Mouse (Mus musculus) left cerebral cortex, adult 11 months (tissue): Measurements from ENCODE around the gene Nos1ap.

ENCODE experiments used
- DNase-seq: peaks from one replicate; pipeline ENCODE4 v3.0.0; 2022; ENCODE audit warnings: low spot score

Gene Nos1ap

DNA sequence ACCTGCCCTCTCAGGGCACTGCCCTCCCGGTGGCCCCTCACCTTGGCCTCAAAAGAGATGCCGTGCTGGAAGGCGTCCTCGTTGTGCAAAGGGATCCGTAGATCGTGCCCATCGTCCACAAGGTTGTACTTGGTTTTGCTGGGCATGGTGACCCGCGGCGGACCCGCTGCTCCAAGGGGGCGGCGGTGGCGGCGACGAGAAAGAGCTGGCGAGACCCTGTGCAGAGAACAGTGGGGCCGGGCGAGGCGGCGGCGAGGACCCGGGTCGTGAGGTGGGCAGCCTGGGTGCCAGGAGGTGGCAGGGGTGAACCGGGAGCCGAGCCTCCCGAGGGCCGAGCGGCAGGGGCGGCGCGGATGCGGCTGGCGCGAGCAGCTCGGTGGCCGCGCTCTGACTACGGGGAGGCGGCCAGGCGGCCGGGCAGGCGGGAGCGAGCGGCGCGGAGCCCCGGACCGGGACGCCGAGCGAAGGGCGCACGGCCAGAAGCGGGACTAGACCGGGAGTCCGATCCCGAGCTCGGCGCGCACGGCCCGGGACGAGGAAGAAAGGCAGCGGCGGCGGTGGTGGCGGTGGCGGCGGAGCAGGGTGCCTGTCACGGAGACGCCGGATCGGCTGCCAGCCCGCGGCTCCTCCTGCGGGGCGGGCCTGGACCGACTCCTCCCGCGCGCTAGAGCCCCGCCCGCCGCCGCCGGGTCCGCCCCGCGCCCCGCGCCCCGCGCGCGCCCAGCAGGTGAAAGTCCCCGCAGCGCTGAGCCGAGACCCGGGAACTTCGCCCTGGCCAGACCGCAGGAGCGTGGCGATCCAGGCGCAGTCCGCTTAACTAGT, at the start of gene Nos1ap:
Gene Nos1ap (minus strand): TSS at position 643 of the 822 bp plus-strand sequence.
- peak; percentile 51 for DNase-seq

DNA sequence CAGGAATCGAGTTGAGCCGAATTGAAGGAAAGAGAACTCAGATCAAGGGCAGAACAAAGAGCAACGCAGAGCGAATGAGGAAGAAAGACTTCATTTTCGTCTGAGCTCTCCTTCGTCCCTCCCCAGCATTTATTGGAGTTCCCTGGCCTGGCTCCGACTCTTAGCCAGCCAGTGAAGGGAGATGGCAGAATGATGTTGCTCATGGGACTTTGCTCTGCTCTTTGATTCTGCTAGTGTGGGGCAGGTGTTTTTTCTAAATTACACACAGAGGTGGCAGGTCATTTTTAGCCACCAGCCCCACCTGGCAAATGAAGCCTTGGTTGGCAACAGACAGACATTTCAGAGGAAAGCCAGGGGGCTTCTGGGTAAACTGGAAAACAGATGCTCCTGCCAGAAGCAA, 49.3 kb upstream of the Nos1ap start:
- no peak for DNase-seq

GRCm38 (mm10) chr1:170632856-170633255, 43.2 kb upstream of the Nos1ap start:
- DNase-seq: no peak

DNA sequence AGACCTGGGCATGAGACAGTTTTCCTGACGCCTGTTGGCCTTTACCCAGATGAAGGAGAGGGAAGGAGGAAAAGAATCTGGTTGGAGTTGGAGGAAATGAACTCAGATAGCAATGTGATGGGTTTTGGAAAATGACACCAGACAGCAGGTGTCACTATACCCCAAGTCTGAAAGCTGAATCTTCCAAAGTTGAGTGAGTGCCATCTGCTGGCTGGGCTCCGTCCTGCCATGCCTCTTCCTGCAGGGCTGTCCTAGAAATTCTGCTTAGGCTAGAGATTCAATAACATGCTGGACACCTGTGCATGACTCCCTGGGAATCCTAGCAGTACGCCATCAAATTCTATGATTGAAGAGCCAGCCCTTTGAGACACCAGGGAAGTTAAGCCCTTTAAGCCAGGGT, 42.7 kb upstream of the Nos1ap start:
- peak; percentile 72 for DNase-seq

- no peak for DNase-seq
Observed at GRCm38 (mm10) chr1:170631571-170631970, 41.9 kb upstream of the Nos1ap start.

DNA sequence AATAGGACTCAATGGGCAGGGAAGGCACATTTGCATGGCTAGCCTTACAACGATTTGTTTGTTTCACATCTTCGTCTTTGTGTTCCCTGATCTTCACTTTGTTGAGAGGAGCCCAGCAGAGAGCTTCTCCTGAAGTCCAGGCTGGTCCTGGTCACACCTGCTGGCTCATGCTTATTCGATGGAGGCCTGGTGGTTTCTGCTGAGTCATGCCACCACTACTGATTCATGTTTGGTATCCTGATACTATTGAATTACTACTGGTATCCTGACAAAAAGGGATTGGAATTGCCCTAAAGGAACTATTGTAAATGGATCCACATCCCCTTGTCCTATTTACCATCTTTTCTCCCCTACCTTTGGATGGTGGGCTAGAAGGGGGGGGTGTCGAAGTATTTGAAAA, 40.8 kb upstream of the Nos1ap start:
- DNase-seq: no peak

DNA sequence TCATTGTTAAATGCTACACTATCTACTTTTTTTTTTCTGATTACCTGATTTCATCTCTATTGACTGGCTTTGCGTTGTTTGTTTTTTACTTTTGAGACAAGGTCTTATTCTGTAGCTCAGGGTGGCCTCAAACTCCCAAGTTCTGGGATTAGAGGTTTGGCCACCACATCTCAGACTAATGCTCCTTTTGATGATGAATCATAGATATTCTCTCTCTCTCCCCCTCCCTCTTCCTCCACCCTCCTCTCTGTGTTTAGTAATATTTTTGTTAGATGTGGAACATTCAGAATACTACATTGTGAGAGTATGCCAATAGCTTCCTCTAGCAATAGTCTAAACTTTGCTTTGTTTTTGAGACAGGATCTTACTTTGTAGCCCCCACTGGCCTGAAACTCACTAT, 33.8 kb upstream of the Nos1ap start:
- no peak for DNase-seq

- no peak for DNase-seq
Observed at GRCm38 (mm10) chr1:170622934-170623333, 33.3 kb upstream of the Nos1ap start.

DNA sequence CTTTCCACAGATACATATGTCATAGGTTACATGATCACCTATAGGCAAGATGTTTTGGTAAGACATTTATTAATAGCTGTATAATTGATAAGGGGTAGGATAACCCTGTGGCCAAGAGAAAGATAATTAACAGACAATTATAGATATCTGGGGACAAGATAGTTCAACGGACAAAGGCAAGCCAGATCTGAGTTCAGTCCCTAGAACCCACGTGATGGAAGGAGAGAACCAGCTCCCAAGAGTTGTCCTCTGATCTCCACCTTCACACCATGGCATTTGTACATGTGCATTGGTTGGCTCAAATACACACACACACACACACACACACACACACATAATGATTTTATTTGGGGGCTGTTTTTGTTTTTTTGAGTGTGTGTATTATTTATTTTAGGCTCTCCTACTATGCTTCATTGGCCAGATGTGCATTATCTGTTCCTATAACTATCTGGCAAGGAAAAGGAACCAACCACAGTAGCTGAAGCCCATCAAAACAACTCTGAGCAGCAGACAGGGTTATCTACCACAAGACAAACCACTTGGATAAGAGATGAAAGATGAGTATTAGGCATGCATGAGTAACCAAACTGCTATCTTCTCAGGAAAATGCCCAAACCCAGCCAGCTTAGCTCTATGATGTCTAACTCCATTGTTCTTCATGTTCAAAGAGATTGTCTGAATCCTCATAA, 30.2 kb upstream of the Nos1ap start:
- no peak for DNase-seq

DNA sequence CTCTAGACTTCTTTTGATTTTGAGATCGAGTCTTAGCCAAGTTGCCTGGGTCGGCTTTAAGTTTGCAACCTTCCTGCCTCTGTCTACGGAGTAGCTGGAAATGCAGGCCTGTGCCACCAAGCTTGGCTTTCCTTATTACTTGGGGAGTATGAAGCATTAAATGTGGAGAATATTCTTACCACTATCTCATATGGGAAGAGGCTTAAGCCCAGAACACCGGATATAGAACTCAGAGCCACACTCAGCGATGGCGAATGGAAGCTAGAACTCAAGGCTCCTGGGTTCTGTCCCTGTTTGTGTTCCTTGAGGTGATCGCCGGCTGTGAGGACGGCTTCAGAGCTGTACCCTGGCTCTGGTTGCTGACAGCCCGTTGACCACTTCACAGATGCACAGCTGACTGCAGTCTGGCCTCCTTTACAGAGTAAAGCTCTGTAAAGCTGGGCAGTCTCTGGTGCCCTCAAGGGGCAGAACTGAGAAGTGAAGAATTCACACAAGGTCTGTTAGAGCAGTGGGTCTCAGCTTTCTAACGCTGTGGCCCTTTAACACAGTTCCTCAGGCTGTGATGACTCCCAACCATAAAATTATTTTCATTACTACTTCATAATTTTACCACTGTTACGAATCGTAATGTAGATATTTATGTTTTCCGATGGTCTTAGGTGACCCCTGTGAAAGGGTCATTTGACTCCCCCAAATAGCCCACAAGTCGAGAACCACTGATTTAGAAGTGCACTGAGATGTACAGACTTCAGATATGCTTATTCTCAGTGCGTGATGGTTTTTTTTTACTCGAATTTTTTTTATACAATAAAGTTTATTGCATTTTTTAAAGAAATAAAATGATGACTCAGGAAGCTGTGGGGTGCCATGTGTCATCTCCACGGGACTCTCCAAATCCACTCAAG, 23.6 kb upstream of the Nos1ap start:
- peak; percentile 47 for DNase-seq

- DNase-seq: no peak
Observed at GRCm38 (mm10) chr1:170611631-170612030, 22.0 kb upstream of the Nos1ap start.

DNA sequence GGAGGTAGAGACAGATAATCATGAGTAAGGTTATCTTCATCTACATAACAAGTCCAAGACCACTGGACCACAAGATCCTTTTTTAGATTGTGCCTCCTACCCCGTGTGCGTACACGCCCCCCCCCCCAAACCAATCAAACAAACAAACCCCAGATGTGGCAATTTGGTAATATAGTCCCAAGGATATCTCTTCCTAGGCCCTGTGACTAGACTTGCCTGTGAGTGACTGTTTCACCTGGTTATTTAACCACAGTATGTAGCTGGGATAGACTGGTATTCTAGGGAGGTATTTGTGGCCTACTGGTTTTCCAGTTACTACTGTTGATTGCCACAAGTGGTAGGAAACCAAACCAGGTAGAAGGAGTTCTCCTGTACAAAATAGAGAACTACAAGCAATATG, 21.0 kb upstream of the Nos1ap start:
- no peak for DNase-seq

DNA sequence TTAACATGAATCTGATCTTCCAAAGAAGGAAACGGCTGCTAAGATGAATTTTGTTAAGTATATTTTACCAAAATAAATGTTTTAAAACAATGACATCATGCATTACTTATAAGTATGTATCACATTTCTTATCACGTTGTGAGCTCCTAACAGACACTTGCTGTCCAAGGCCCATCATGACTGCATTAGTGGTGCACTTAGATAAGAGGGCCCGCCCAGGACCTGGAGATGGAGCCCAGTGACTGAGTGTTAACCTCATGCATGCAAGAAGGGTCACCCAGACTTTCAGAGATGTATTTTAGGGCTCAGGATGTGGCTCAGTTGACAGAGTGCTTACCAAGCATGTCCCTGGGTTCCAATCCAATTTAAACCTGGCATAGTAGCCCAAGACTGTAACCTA, 20.6 kb upstream of the Nos1ap start:
- no peak for DNase-seq

DNA sequence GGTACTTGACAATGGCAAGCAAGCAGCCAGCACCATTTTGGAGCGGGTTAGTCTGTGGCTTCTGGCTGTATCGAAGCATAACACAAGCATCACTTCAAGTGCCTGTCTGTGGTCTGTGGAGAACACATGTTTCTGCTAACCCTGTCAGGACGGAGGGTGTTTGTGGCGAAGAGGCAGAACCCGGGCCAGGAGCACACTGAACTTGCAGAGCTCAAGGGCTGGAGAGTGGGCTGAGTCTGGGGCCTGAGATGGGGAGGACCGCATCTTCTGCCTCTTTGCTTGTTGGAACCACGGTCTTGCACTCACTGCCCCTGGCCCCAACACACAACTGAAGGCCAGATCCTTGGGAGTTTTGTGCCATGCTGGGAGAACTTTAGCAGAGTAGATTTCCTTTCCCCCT, 20.2 kb upstream of the Nos1ap start:
- no peak for DNase-seq

DNA sequence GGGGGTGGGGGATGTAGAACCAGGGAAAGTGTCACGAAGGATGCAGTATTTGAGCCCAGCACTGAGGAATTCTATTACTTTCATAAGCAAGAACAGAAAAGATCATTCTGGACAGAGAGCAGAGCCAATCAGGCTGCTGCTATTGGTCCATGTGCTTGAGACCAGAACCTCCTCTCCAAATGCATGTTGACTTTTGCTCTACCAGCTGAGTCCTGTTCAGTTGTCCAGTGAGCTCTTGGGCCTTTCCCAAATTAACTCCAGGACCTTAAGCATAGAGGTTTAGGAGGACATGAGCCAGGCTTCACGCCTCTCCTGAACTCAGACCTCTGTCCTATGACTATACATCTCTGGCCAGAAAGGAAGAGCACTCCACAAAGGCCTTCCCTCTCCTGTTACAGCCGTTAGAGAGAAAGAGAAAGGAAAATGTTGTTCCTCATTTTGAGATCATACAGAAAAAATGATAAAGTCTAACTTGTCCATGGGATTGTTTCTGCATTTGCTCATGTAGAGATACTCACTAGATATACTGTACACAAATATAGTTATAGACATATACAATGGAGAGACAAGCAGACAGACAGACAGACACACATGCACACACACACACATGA, 18.9 kb upstream of the Nos1ap start:
- DNase-seq: no peak

DNA sequence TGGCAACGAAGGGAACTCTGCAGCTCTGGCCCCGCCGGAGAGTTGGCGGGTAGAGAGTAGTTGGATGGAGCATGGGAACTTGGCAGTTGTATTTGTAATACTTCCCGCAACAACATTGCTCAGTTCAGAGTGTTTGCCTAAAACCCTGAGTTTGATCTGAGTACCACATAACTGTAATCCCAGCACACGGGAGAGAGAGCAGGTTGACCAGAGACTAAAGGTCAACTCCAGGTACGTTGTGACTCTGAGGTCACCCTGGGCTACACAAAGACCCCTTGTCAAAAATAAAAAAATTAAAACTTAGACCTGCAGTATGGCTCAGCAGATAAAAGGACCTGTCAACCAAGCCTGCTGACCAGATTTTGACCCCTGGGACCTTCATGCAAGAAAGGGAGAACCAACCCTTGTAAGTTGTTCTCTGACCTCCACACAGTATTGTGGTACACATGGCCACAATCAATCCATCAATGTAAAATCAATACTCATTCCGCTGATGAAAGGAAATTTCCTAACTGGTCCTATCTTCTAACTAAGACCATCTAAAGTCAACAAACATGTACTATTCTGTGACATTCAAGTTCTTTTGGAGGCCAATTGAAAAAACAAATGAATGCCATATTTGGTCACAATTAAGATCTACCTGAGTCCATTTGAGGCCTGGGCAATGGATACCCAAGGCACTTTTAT, 17.7 kb upstream of the Nos1ap start:
- no peak for DNase-seq

DNA sequence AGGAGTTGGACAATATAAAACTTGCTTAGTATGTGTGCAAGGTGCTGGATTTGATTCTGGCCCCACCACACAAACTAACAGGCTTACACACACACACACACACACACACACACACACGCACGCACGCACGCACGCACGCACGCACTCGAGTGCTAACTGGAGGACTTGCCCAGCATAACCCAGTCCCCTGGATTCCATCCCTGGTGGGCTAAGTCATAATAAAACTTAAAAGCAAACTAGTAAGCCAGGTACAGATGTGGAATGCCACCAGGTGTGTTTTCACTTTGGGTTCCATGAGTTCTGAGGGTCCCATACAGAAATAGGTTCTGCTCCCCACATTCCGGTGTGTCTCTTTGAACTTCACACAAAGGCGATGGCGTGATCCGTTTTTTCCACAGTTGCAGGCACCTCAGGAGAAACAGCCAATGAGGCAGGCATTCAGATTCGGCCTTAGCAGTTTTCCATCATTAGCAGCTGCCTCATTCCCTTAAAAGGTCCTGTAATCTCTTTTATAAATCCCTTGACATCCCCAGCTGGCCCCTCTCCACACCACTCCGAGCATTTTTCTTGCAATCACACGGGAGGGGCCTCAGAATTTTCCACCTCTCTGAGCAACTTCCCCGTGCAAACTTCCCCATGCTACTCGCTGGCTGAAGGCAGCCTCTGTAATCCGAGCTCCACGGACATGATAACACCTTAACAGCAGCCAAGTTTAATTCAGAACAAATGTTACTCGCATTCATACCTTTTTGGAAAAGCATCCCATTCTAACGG, 15.8 kb upstream of the Nos1ap start:
- DNase-seq: no peak

- no peak for DNase-seq
Observed at GRCm38 (mm10) chr1:170594575-170594974, 4.9 kb upstream of the Nos1ap start.

DNA sequence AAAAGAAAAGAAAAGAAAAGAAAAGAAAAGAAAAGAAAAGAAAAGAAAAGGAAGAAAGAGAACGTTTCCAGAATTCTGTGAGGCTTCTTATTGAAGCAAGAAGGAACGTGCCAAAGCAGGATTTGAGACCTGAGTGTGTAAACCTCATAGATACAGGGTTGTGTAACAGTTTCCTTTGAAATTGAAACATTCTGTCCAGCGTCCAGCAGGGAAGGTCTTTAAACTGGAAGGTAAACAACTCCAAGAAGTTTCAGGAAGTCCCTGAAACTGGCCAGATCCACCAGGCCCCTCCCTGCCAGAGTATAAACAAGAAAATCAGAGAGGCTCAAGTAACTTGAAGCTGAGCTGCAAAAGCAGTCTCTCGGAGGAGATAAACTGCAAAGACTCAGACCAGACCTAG, 870 bp upstream of the Nos1ap start:
- no peak for DNase-seq

DNA sequence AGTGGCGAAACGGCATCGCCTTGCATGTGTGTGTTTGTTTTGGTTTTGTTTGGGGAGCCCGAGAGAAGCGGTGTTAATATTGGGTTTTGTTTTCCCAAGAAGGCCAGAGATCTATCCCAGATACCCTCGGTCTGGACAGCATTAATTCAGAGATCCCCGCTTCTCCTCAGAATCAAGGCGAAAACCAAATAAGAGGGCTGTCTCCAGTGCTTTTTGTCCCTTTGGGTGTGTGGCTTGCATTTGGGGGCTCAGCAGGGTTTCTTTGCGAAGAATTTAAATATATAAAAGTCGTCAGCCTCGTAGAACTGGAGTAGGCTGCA, 340 bp upstream of the Nos1ap start:
- DNase-seq: no peak

DNA sequence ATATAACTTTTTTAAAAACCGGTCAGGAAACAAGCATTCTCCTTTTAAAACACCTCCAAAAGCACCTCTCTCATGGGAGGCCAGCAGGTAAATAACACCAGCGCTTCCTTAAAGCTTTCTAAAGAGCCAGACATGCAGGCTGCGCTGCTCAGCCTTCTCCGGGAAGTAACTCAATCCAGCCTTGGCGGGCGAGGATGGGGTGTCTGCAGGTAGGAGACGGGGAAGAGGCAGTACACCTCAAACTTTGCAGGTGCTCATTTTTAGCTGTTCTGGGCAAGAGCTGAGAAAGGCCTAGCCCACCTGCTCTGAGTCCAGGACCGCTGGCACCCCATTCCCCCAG, 812 bp downstream of the Nos1ap start:
- DNase-seq: no peak
